Mouse (Mus musculus): ENCODE results near the gene Hmga2. TPM values are rescaled to one million over a fixed set of nuclear protein-coding genes. Genes with fewer than 3 reads are reported as not detected.

Gene Hmga2
- polyA plus RNA-seq, 1 experiment from 2014 or later = 3.4 TPM

MicroRNAs encoded within 50 kb of the gene (microRNA counts, 519-probe panel; counts per million panel counts)
- microRNA mmu-miR-763 = not detected

Small RNA genes within 50 kb of the gene (microRNA-seq; reads per million reads assigned to microRNA genes)
- gene Mir763 = not detected

Other genes starting within 250 kb of the Hmga2 start
- gene Llph, start 249.4 kb downstream of the Hmga2 start, polyA plus RNA-seq (2014; fragmentation: Nextera tagmentation; extraction: Ambion mirVana) = 41.3 and 44.3 TPM in 2 replicates